Mouse (Mus musculus) spleen, adult 2 months (tissue): ENCODE measurements around the gene Trim26.

ENCODE experiments used
- CTCF ChIP-seq: fragments of 200-500 bp; IDR thresholded peaks from 2 replicates; pipeline ENCODE4 v1.5.1; 2011; ENCODE audit warnings: mild to moderate bottlenecking, inconsistent platforms; ENCODE audit not compliant: insufficient read depth, insufficient read length, insufficient replicate concordance; ENCODE audit errors: extremely low read depth
- POLR2A ChIP-seq: fragments of 200-500 bp; IDR thresholded peaks from 2 replicates; pipeline ENCODE4 v1.6.1; 2011; ENCODE audit warnings: low read depth, low read length, inconsistent platforms

- no peak for TF ChIP-seq CTCF
- TF ChIP-seq POLR2A = no peak
Observed at GRCm38 (mm10) chr17:36788351-36788750, 48.6 kb upstream of the Trim26 start.
